30 mouse cellular contexts compared by ENCODE assay signal in the genomic region with DNA sequence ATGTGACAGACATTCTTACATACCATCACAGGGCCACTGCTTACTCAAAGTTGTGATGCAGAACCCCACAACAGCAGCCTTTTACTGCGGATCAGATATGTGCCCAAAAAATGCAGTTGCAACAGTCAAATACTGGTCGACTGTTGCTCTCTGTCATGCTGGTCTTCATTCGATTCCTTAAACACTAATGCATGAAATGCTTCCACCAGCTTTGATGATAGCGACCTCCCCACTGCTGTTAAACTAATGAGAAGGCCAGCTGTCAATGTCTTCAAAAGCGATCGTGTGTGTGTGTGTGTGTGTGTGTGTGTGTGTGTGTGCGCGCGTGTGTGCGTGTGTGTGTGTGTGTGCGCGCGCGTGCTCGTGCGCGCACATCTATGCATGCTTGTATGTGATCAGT. TPM values are rescaled to one million over a fixed set of nuclear protein-coding genes. Genes with fewer than 3 reads are reported as not detected.
DNase-seq lines count a peak whose midpoint lies in the region; ATAC-seq and TF ChIP-seq lines count a peak whose summit lies in the region.
"Had no signal": no experiment of that assay in that cellular context is flagged by ENCODE, and none has a peak within 500 bp of the region (broad histone marks: within the 10 kb centered on the region; RNA-seq: fewer than 3 reads in every experiment).

No protein-coding gene starts in this region.

- WGBS in heart, adult 2 months, result 77% methylated on average over 17 of the region's 17 CpGs
- WGBS in lung, embryonic 16.5 days, result 61% methylated on average over 17 of the region's 17 CpGs
- 76% methylated on average over 17 of the region's 17 CpGs for WGBS in lung, adult 2 months
- 87% methylated on average over 17 of the region's 17 CpGs for WGBS in neural tube, embryonic 15.5 days

- no peak for TF ChIP-seq CTCF in heart, adult 2 months (IDR thresholded peaks at IDR 0.05)
- TF ChIP-seq CTCF in lung, adult 2 months (IDR thresholded peaks at IDR 0.05; ENCODE audit: insufficient read depth, low read length), result no peak

- no peak overlapping the region for H3K27ac ChIP-seq in heart, adult 2 months
- peak overlapping the region; percentile 51 for H3K27ac ChIP-seq in lung, embryonic 16.5 days (ENCODE audit: low read length)
- no peak overlapping the region for H3K27ac ChIP-seq in neural tube, embryonic 15.5 days (replicated peaks)
- H3K27ac ChIP-seq: embryonic facial prominence, embryonic 10.5 days; embryonic facial prominence, embryonic 13.5 days; forebrain, embryonic 12.5 days; forebrain, embryonic 15.5 days; heart, embryonic 10.5 days; heart, embryonic 13.5 days; hindbrain, embryonic 14.5 days; hindbrain, postnatal 0 days had no signal

- no peak for TF ChIP-seq EP300 in heart, adult 2 months (IDR thresholded peaks at IDR 0.05; ENCODE audit: insufficient read depth, low read depth, low read length)

- H3K9me3 ChIP-seq in lung, embryonic 16.5 days (ENCODE audit: control insufficient read depth, low read length), result no peaks in the 10 kb centered on the region
- no peaks in the 10 kb centered on the region for H3K9me3 ChIP-seq in neural tube, embryonic 15.5 days (replicated peaks)
- H3K9me3 ChIP-seq: embryonic facial prominence, embryonic 10.5 days; embryonic facial prominence, embryonic 13.5 days; forebrain, embryonic 12.5 days; forebrain, embryonic 15.5 days; G1E; heart, embryonic 10.5 days; heart, embryonic 13.5 days had no signal

- peak; percentile 30 for DNase-seq in heart, adult 11 months
- no peak for DNase-seq in heart, adult 2 months
- DNase-seq in lung, adult 2 months, result no peak
- DNase-seq in neural tube, embryonic 10.5 days (ENCODE audit: extremely low spot score, low spot score), result peak; percentile 12
- DNase-seq: adrenal gland, adult 2 months; adrenal gland, postnatal 14 days; B cell, adult 2 months; cerebellum, adult 11-12 months; cerebellum, adult 8-10 months; cerebellum, postnatal 10 days; embryo, embryonic 11 days; gastrocnemius, postnatal 14 days; heart, adult 18-20 months; heart, postnatal 14 days; heart, postnatal 4 days had no signal

- H3K79me2 ChIP-seq in heart, adult 2 months (replicated peaks; ENCODE audit: control insufficient read depth, insufficient read depth, low read length), result no peaks in the 10 kb centered on the region

- peak; percentile 49 for ATAC-seq in lung, embryonic 16.5 days (ENCODE audit: low read depth)
- ATAC-seq in neural tube, embryonic 15.5 days (ENCODE audit: low FRiP score), result no peak
- ATAC-seq: forebrain, embryonic 15.5 days; hindbrain, postnatal 0 days; inflammation-experienced regulatory T-cells, adult 6 months; Patski had no signal

- H3K36me3 ChIP-seq in heart, adult 2 months (ENCODE audit: control insufficient read depth, insufficient read depth, low read length), result no peaks in the 10 kb centered on the region
- H3K36me3 ChIP-seq in lung, embryonic 16.5 days (ENCODE audit: control insufficient read depth, insufficient read depth, low read length), result no peaks in the 10 kb centered on the region
- H3K36me3 ChIP-seq in neural tube, embryonic 15.5 days, result no peaks in the 10 kb centered on the region
- H3K36me3 ChIP-seq: embryonic facial prominence, embryonic 10.5 days; forebrain, embryonic 12.5 days; forebrain, embryonic 15.5 days; G1E; heart, embryonic 10.5 days; heart, embryonic 13.5 days had no signal

- H3K27me3 ChIP-seq in heart, adult 2 months (ENCODE audit: control insufficient read depth, insufficient read depth, low read length), result no peaks in the 10 kb centered on the region
- no peaks in the 10 kb centered on the region for H3K27me3 ChIP-seq in lung, embryonic 16.5 days (ENCODE audit: control insufficient read depth, insufficient read depth, low read depth, low read length)
- H3K27me3 ChIP-seq in neural tube, embryonic 15.5 days (replicated peaks), result no peaks in the 10 kb centered on the region
- H3K27me3 ChIP-seq: CH12.LX; embryonic facial prominence, embryonic 13.5 days; forebrain, embryonic 12.5 days; forebrain, embryonic 15.5 days; heart, embryonic 13.5 days; Patski had no signal

- H3K4me1 ChIP-seq in heart, adult 2 months (ENCODE audit: control insufficient read depth, insufficient read depth, low read length), result no peaks in the 10 kb centered on the region
- H3K4me1 ChIP-seq in lung, embryonic 16.5 days (replicated peaks; ENCODE audit: control insufficient read depth, insufficient read depth, low read length), result peaks cover 6% of the 10 kb centered on the region; the same call in 1 of the 2 replicates
- 0 out of 2 replicates have a peak, but pooled peaks cover 2% of the 10 kb centered on the region for H3K4me1 ChIP-seq in lung, adult 2 months (ENCODE audit: control insufficient read depth, insufficient read depth, low read length)
- H3K4me1 ChIP-seq in neural tube, embryonic 15.5 days, result no peaks in the 10 kb centered on the region
- H3K4me1 ChIP-seq: embryonic facial prominence, embryonic 10.5 days; forebrain, embryonic 12.5 days; forebrain, embryonic 15.5 days; heart, embryonic 10.5 days; heart, embryonic 13.5 days had no signal

- H3K4me2 ChIP-seq in lung, embryonic 16.5 days (ENCODE audit: low read depth, low read length), result no peak overlapping the region
- no peak overlapping the region for H3K4me2 ChIP-seq in neural tube, embryonic 15.5 days
- H3K4me2 ChIP-seq: embryonic facial prominence, embryonic 13.5 days; forebrain, embryonic 12.5 days; forebrain, embryonic 15.5 days; heart, embryonic 13.5 days; hindbrain, embryonic 14.5 days had no signal

- no peak for TF ChIP-seq POLR2A in heart, adult 2 months (IDR thresholded peaks at IDR 0.05; ENCODE audit: insufficient read depth, low read depth, low read length)
- no peak for TF ChIP-seq POLR2A in lung, adult 2 months (IDR thresholded peaks at IDR 0.05; ENCODE audit: borderline replicate concordance, extremely low read depth, low read depth, low read length)

- intact Hi-C loops in heart, adult 2 months (cut with DNase I), result no loop called here

- no peak overlapping the region for H3K9ac ChIP-seq in heart, adult 2 months (ENCODE audit: low read depth, low read length)
- H3K9ac ChIP-seq in lung, embryonic 16.5 days (ENCODE audit: low read length), result no peak overlapping the region
- no peak overlapping the region for H3K9ac ChIP-seq in neural tube, embryonic 15.5 days (replicated peaks)
- H3K9ac ChIP-seq: embryonic facial prominence, embryonic 13.5 days; forebrain, embryonic 12.5 days; forebrain, embryonic 15.5 days; heart, embryonic 13.5 days; hindbrain, embryonic 14.5 days had no signal

- no peak overlapping the region for H3K4me3 ChIP-seq in heart, adult 2 months
- H3K4me3 ChIP-seq in lung, embryonic 16.5 days (ENCODE audit: low read length), result no peak overlapping the region
- H3K4me3 ChIP-seq in lung, adult 2 months (replicated peaks; ENCODE audit: extremely low read depth, low read depth, low read length), result no peak overlapping the region
- no peak overlapping the region for H3K4me3 ChIP-seq in neural tube, embryonic 15.5 days (replicated peaks)
- H3K4me3 ChIP-seq: embryonic facial prominence, embryonic 10.5 days; embryonic facial prominence, embryonic 13.5 days; erythroblast, embryonic 14.5 days; forebrain, embryonic 12.5 days; forebrain, embryonic 15.5 days; heart, embryonic 10.5 days; heart, embryonic 13.5 days had no signal

RNA-seq across cellular contexts. Expression of a gene that starts 13.2 kb away (rescaled TPM):
- 1 to 10 TPM; 4.9 to 9.1 TPM for total RNA-seq in heart, adult 2 months (2021)
- 1.9 and 3.9 TPM in 2 replicates for polyA plus RNA-seq in heart, adult 2 months (2012; rRNA removed)
- polyA plus RNA-seq in lung, embryonic 16.5 days (2015; fragmentation: Nextera tagmentation; extraction: Ambion mirVana), result 18.8 and 21.5 TPM in 2 replicates
- polyA plus RNA-seq in lung, adult 2 months (2012; rRNA removed), result 1.8 and 2.9 TPM in 2 replicates
- 10.1 and 11.0 TPM in 2 replicates for polyA plus RNA-seq in neural tube, embryonic 15.5 days (2015; fragmentation: Nextera tagmentation; extraction: Ambion mirVana)

Comparison
In these comparisons a context has a peak if more than half of its experiments do, and no peak if none do; other contexts are left out.
1. DNase-seq: peak in heart, adult 11 months (single experiment) and neural tube, embryonic 10.5 days (single experiment); none in heart, adult 2 months (0 of 2) and lung, adult 2 months (single experiment).